Mouse (Mus musculus): Measurements from ENCODE around the gene Psma6.

DNA sequence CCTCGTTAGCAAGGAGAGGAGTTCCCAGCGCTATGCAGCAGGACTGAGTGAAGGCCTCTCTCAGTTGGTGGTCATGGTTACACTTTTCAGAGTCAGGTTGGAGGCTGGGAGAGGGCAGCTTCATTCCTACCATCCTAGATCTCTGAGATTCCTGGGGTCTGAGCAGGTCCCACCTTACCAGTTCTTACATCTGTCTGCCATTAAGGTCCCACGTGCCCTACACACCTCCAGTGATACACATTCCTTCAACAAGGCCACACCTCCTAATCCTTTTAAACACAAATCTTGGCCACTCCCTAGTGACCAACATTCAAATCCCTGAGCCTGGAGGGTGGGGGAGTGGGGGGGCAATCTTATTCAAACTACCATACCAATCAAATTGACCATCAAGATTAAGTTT, 72.1 kb downstream of the Psma6 start:
- TF ChIP-seq CTCF (IDR thresholded peaks at IDR 0.05; ENCODE audit: control insufficient read depth, insufficient read depth, low read length) = no peak
- no peak for TF ChIP-seq POLR2A (IDR thresholded peaks at IDR 0.05; ENCODE audit: borderline replicate concordance, control insufficient read depth, low read depth, low read length)
